Mouse (Mus musculus) liver, embryonic 11.5 days (tissue): ENCODE measurements at regions not wholly inside any gene's neighbourhood (a gene's known extent, or its start where the extent isn't known, plus 50 kb on each side); places are given as distances from the start of the nearest gene placed in this dataset.

Source experiments
- ATAC-seq: fragments of 200-750 bp; cut with Nextera tagmentation; replicated peaks from 2 replicates; pipeline ENCODE4 v1.8.0; 2017; ENCODE audit warnings: moderate number of reproducible peaks, mild to moderate bottlenecking, moderate TSS enrichment, moderate library complexity; ENCODE audit not compliant: low FRiP score
- DNase-seq: peaks from one replicate; pipeline ENCODE4 v3.0.0-alpha.2; 2017; ENCODE audit warnings: low spot score
- H3K27ac ChIP-seq: fragments of 300-500 bp; sonication (generic); 2 replicates; pipeline ENCODE4 v1.5.1; 2014; ENCODE audit warnings: mild to moderate bottlenecking, low read depth, low read length, control low read depth
- H3K27me3 ChIP-seq: fragments of 300-500 bp; sonication (generic); replicated peaks from 2 replicates; pipeline ENCODE4 v1.6.1; 2014; ENCODE audit warnings: low read length, mixed read lengths; ENCODE audit not compliant: control insufficient read depth, insufficient read depth
- H3K36me3 ChIP-seq: fragments of 300-500 bp; sonication (generic); 2 replicates; pipeline ENCODE4 v1.6.1; 2014; ENCODE audit warnings: mild to moderate bottlenecking, low read length, moderate library complexity, mixed read lengths; ENCODE audit not compliant: control insufficient read depth, insufficient read depth
- H3K4me1 ChIP-seq: fragments of 300-500 bp; sonication (generic); replicated peaks from 2 replicates; pipeline ENCODE4 v1.6.1; 2014; ENCODE audit warnings: low read length, mixed read lengths; ENCODE audit not compliant: control insufficient read depth, insufficient read depth
- H3K4me2 ChIP-seq: fragments of 300-500 bp; sonication (generic); 2 replicates; pipeline ENCODE4 v1.6.1; 2014; ENCODE audit warnings: mild to moderate bottlenecking, control low read depth, moderate library complexity
- H3K4me3 ChIP-seq: fragments of 300-500 bp; sonication (generic); 2 replicates; pipeline ENCODE4 v1.5.1; 2014; ENCODE audit warnings: low read depth, low read length, control low read depth
- H3K9ac ChIP-seq: fragments of 300-500 bp; sonication (generic); 2 replicates; pipeline ENCODE4 v1.6.1; 2014; ENCODE audit warnings: low read depth, low read length, control low read depth
- H3K9me3 ChIP-seq: fragments of 300-500 bp; sonication (generic); 2 replicates; pipeline ENCODE4 v1.6.1; 2016; ENCODE audit warnings: low read length, inconsistent platforms, mixed read lengths; ENCODE audit not compliant: control insufficient read depth
- WGBS: fragments of 180-500 bp; shearing (Covaris S2); extraction: QIAGEN DNeasy Blood & Tissue Kit; methylation state at CpG from one replicate; pipeline ENCODE4 v1.1.7; 2014; 5-methylcytosine and 5-hydroxymethylcytosine counted together

DNA sequence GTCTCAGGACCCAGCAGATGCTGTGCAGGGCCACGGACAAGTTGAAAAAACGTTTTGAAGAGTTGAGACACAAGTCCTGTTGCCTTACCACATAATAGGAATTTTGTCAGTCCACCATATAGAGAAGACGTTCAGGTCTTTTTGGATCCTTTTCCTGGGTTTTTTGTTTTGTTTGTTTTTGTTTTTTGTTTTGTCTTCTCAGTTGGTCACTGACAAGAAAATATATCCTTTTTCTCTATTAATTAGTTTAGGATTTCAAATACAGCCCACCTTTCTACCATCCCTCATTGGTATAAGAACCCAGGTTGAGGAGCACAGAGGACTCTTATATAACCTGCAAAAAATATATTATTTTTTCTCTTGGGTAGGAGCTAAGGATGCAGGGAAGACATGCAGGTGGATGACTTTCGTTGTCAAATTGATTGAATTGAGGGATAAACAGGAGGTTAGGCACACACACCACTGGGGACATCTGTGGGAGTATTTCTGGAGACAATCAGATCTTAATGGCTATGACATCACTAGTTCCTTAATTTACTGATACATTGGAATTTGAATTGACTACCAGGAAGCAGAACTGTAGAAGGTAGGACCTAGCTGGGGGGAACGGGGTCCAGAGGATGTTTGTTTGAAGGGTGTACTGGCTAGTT, 101.7 kb upstream of the Cpsf6 start:
- no peak for ATAC-seq
- H3K27ac ChIP-seq: no peak overlapping the region
- no peaks in the 10 kb centered on the region for H3K9me3 ChIP-seq
- H3K9ac ChIP-seq: no peak overlapping the region
- WGBS: 68% methylated on average over 5 of the region's 5 CpGs
- no peaks in the 10 kb centered on the region for H3K4me1 ChIP-seq
- H3K4me2 ChIP-seq: no peak overlapping the region
- 0 out of 2 replicates have a peak, but pooled peaks cover 2% of the 10 kb centered on the region for H3K36me3 ChIP-seq
- no peaks in the 10 kb centered on the region for H3K27me3 ChIP-seq
- DNase-seq: no peak
- no peak overlapping the region for H3K4me3 ChIP-seq

- no peaks in the 10 kb centered on the region for H3K9me3 ChIP-seq
- H3K27ac ChIP-seq: no peak overlapping the region
- no peak overlapping the region for H3K9ac ChIP-seq
- no peak for DNase-seq
- H3K4me1 ChIP-seq: no peaks in the 10 kb centered on the region
- 0 out of 2 replicates have a peak, but pooled peaks cover 2% of the 10 kb centered on the region for H3K36me3 ChIP-seq
- no peak for ATAC-seq
- 86% methylated on average over 5 of the region's 5 CpGs for WGBS
- H3K4me3 ChIP-seq: no peak overlapping the region
- H3K27me3 ChIP-seq: no peaks in the 10 kb centered on the region
- H3K4me2 ChIP-seq: no peak overlapping the region
These were observed 100.6 kb upstream of the Cpsf6 start for GRCm38 (mm10) chr10:117480456-117480850.

DNA sequence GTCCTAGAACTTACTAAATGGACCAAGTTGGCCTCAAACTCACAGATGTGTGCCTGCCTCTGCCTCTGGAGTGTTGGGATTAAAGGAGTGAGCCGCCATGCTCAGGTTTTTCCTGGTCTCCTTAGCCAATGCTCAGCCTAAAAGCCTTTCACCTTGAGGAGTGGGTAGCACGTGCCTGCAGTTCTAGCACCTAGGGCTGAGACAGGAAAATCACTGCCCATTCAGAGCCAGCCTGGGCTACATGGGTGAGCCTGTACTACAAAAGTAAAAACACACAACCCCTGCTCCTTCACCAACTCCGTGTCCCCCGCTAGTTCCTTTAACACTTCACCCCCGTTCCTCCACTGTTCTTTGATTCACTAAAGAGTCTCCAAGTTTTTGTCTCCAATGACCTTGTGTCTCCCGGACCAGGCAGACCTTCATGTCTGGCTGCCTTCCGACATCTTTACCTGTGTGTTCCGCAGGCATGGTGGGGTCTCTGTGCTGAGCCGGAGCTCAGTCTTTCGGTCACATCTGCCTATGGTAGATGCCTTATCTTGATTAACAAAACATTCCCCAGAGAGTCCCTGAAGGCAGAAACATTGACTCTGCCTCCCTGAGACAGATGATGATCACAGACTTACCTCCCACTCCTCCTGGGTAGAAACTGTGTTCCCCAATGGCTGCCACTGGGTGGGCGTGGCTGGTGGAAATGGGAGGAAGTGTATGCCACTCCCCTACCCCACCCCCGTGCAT, 100.1 kb upstream of the Cpsf6 start:
- no peaks in the 10 kb centered on the region for H3K27me3 ChIP-seq
- 87% methylated on average over 12 of the region's 12 CpGs for WGBS
- H3K4me2 ChIP-seq: no peak overlapping the region
- no peaks in the 10 kb centered on the region for H3K4me1 ChIP-seq
- no peak overlapping the region for H3K4me3 ChIP-seq
- H3K36me3 ChIP-seq: 0 out of 2 replicates have a peak, but pooled peaks cover 2% of the 10 kb centered on the region
- H3K9ac ChIP-seq: no peak overlapping the region
- no peak overlapping the region for H3K27ac ChIP-seq
- no peaks in the 10 kb centered on the region for H3K9me3 ChIP-seq
- ATAC-seq: no peak
- DNase-seq: no peak

DNA sequence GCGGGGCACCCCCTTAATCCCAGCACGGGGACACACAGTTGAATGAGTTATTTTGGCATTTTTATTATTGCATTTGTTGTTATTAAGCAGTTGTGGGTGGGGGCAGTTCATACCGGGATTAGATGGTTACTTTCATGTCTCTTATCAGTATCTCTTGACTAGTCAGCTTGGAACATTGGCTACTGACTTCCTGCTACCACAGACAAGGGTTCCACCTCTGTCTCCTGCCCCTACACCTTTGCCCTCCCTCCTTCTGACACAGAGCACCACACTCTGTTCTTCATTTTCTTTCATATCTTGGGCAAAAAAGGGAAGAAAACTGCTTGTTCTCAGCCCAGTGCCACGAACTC, 99.1 kb upstream of the Cpsf6 start:
- no peak overlapping the region for H3K4me3 ChIP-seq
- H3K4me1 ChIP-seq: no peaks in the 10 kb centered on the region
- H3K4me2 ChIP-seq: no peak overlapping the region
- ATAC-seq (no peak), DNase-seq (no peak)
- no peak overlapping the region for H3K27ac ChIP-seq
- peaks cover 2% of the 10 kb centered on the region; the same call in 1 of the 2 replicates for H3K9me3 ChIP-seq
- 0 out of 2 replicates have a peak, but pooled peaks cover 2% of the 10 kb centered on the region for H3K36me3 ChIP-seq
- no peaks in the 10 kb centered on the region for H3K27me3 ChIP-seq
- no peak overlapping the region for H3K9ac ChIP-seq
- WGBS: 68% methylated on average over 4 of the region's 4 CpGs

DNA sequence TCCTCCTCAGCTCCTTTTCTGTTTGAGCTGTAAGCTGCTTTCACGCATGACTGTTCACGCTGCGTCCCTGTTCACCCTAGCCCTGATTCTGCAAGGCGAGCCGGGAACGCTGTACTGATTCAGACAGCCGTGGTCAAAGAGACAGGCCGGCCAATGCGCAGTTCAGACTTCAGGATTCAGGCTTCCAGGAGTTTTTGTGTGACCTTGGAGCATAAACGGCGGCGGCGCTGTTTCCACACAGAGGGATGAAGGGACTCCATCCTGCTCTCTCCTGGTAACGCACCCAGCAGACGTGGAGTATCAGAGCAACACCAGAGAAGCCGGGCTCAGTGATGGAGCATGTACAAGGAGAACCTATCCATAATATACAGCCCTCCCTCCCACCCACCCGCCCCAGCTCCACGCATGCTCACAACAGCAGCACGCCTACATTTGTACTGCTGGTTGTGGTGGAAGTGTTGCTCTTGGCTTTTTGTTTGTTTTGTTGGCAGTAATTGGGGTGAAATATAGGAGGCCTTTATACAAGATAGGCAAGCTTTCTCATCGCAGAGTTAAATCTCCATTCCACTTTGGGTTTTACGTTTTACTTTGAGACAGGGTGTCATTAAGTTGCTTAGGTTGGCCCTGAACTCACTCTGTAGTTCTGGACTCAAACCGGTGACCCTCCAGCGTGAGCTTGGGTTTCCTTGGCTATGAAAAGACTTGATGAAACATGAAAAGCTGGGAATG, 98.6 kb upstream of the Cpsf6 start:
- H3K27ac ChIP-seq: no peak overlapping the region
- no peaks in the 10 kb centered on the region for H3K4me1 ChIP-seq
- H3K4me2 ChIP-seq: no peak overlapping the region
- H3K9me3 ChIP-seq: peaks cover 2% of the 10 kb centered on the region; the same call in 1 of the 2 replicates
- H3K4me3 ChIP-seq: no peak overlapping the region
- H3K36me3 ChIP-seq: 0 out of 2 replicates have a peak, but pooled peaks cover 2% of the 10 kb centered on the region
- H3K9ac ChIP-seq: no peak overlapping the region
- DNase-seq (no peak), ATAC-seq (no peak)
- 82% methylated on average over 23 of the region's 23 CpGs for WGBS
- H3K27me3 ChIP-seq: no peaks in the 10 kb centered on the region

DNA sequence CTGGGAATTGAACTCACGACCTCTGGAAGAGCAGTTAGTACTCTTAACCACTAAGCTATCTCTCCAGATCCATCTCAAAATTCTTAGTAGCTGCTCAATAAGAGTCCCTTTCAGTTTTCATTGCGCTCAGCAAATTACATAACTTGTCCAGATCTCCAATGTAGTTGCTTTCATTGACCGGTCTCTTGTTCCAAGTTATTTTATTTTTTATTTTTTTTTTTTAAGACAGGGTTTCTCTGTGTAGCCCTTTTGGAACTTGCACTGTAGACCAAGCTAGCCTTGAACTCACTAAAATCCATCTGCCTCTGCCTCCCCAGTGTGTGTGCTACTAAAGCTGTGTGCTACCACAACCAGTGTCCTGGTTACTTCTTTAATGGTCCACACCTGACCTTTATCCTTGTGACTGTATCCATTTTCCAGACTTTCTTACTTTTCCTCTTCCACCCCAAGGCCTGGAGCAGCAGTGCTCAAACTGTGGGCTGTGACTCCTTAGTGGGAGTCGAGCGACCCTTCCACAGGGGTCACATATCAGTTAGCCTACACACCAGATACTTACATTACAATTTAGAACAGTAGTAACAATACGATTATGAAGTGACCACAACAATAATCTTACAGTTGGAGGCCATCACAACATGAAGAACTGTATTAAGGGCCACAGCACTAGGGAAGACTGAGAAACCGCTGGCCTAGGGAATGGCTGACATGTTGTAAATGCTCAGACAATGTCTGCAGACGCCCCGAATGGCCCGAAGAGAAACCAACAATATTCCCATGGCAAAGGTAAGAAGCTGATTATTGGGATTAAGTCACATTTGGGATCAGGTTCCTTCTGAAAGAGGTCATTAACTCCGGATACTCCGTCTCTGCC, 97.8 kb upstream of the Cpsf6 start:
- peaks cover 2% of the 10 kb centered on the region; the same call in 1 of the 2 replicates for H3K9me3 ChIP-seq
- H3K4me3 ChIP-seq: no peak overlapping the region
- no peak for ATAC-seq
- H3K27ac ChIP-seq: no peak overlapping the region
- H3K27me3 ChIP-seq: no peaks in the 10 kb centered on the region
- no peak overlapping the region for H3K9ac ChIP-seq
- DNase-seq: no peak
- H3K4me1 ChIP-seq: no peaks in the 10 kb centered on the region
- WGBS: 89% methylated on average over 12 of the region's 12 CpGs
- no peak overlapping the region for H3K4me2 ChIP-seq
- H3K36me3 ChIP-seq: no peaks in the 10 kb centered on the region

DNA sequence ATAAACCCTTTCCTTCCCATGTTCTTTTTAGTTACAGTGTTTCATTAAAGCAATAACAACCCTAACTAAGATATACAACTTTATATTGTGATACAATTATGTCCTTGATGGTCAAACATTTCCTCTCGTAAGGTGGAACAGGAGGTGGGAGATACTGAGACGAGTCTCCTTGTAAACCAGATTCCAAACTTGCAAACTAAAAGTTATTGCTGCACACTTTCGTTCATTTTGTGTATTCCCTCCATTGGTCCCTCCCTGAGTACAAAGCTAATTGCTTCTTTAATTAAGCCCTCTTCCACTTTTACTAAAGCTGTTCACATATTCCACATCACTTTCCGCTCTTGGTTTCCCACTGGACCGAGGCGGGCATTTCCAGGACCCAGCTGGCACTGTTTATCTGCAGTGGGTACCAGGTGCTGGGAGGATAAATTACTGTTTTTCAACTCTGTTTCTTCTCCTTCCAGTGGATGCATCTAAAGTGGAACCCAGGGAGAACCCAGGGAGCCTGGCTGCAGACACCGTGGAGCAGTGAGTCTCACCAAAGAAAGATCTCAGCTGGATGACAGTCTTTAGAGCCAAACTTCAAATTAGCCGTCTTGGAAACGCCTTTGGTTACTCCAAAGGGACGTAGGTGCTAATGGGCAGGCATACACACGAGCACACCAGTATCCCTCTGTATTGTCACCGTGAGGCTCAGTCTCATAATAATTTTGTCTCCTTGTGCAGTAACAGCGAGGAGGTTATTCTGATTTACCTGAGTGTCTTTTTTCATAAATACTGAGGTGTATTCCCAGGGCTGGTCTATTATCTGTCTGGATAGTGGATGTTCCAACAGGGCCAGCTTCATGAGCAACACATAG, 95.5 kb upstream of the Cpsf6 start:
- DNase-seq (no peak), ATAC-seq (no peak)
- Histone ChIP-seq H3K4me2 (no peak overlapping the region), H3K4me3 (no peak overlapping the region), H3K9me3 (peaks cover 2% of the 10 kb centered on the region; the same call in 1 of the 2 replicates), H3K4me1 (no peaks in the 10 kb centered on the region), H3K27me3 (no peaks in the 10 kb centered on the region), H3K36me3 (no peaks in the 10 kb centered on the region), H3K9ac (no peak overlapping the region), H3K27ac (no peak overlapping the region)
- 83% methylated on average over 13 of the region's 13 CpGs for WGBS
